In genomic region chr8:126592381-126592770, GRCm38 (mm10) we compare ENCODE assay signal across 8 mouse cellular contexts. TPM values are rescaled to one million over a fixed set of nuclear protein-coding genes. Genes with fewer than 3 reads are reported as not detected.
DNase-seq lines count a peak whose midpoint lies in the region; ATAC-seq and TF ChIP-seq lines count a peak whose summit lies in the region.

No protein-coding gene starts in this region.

- H3K9me3 ChIP-seq in heart, embryonic 13.5 days: no peaks in the 10 kb centered on the region
- no peaks in the 10 kb centered on the region for H3K9me3 ChIP-seq in neural tube, embryonic 15.5 days (replicated peaks)

- peaks cover 37% of the 10 kb centered on the region for H3K36me3 ChIP-seq in heart, embryonic 13.5 days
- peaks cover 3% of the 10 kb centered on the region; the same call in 1 of the 2 replicates for H3K36me3 ChIP-seq in neural tube, embryonic 15.5 days

- peaks cover 43% of the 10 kb centered on the region for H3K4me1 ChIP-seq in heart, embryonic 13.5 days
- H3K4me1 ChIP-seq in neural tube, embryonic 15.5 days: peaks cover 64% of the 10 kb centered on the region

- DNase-seq in left cerebral cortex, adult 2 months (ENCODE audit: extremely low spot score in 1 of 2, low spot score in 2 of 2): peak in 1 of 2 experiments; percentile 39
- no peak for DNase-seq in left cerebral cortex, adult 11 months (ENCODE audit: low spot score)
- DNase-seq in MN1 (ENCODE audit: low spot score) (peak; percentile 50), liver (peak; percentile 54)
- DNase-seq in cerebellum, postnatal 14 days: peak; percentile 67 to 73

- H3K27ac ChIP-seq in left cerebral cortex, adult 2 months: peak overlapping the region; percentile 88
- H3K27ac ChIP-seq in heart, embryonic 13.5 days (replicated peaks): peak overlapping the region; percentile 100
- H3K27ac ChIP-seq in neural tube, embryonic 15.5 days (replicated peaks): peak overlapping the region; percentile 99

- peak overlapping the region; percentile 100 for H3K9ac ChIP-seq in heart, embryonic 13.5 days
- peak overlapping the region; percentile 99 for H3K9ac ChIP-seq in neural tube, embryonic 15.5 days (replicated peaks)

- WGBS in heart, embryonic 13.5 days: under 1% methylated on average over 37 of the region's 45 CpGs
- under 1% methylated on average over 40 of the region's 45 CpGs for WGBS in neural tube, embryonic 15.5 days

- intact Hi-C loops in left cerebral cortex, adult 2 months (cut with DNase I): loop anchor here (5.0 kb wide), 1 partner anchor 75 kb away; no protein-coding TSS in a partner anchor

- no peaks in the 10 kb centered on the region for H3K27me3 ChIP-seq in heart, embryonic 13.5 days (replicated peaks)
- H3K27me3 ChIP-seq in neural tube, embryonic 15.5 days (replicated peaks): no peaks in the 10 kb centered on the region

- peak overlapping the region; percentile 99 for H3K4me2 ChIP-seq in heart, embryonic 13.5 days
- H3K4me2 ChIP-seq in neural tube, embryonic 15.5 days: peak overlapping the region; percentile 98

- ATAC-seq in heart, embryonic 13.5 days (ENCODE audit: extremely low read depth, insufficient number of reproducible peaks, low FRiP score, low TSS enrichment): no peak
- ATAC-seq in neural tube, embryonic 15.5 days (ENCODE audit: low FRiP score): no peak
- no peak for ATAC-seq in megakaryocyte progenitor cell, adult 5-6 weeks (replicated peaks; ENCODE audit: poor library complexity)

- no peak for TF ChIP-seq CTCF in left cerebral cortex, adult 2 months (IDR thresholded peaks at IDR 0.05)

- H3K4me3 ChIP-seq in left cerebral cortex, adult 2 months: peak overlapping the region; percentile 73
- peak overlapping the region; percentile 79 for H3K4me3 ChIP-seq in heart, embryonic 13.5 days
- H3K4me3 ChIP-seq in neural tube, embryonic 15.5 days (replicated peaks): peak overlapping the region; percentile 94

RNA-seq across cellular contexts. Expression of gene Irf2bp2, which starts 1.4 kb away (rescaled TPM):
- 10 to 100 TPM; 63.9 to 78.4 TPM for total RNA-seq in left cerebral cortex, adult 2 months (2021)
- 6.5 and 7.5 TPM in 2 replicates for polyA plus RNA-seq in heart, embryonic 13.5 days (2015; fragmentation: Nextera tagmentation; extraction: Ambion mirVana)
- 9.8 and 10.4 TPM in 2 replicates for polyA plus RNA-seq in neural tube, embryonic 15.5 days (2015; fragmentation: Nextera tagmentation; extraction: Ambion mirVana)
- 109 and 114 TPM in 2 replicates for total RNA-seq in megakaryocyte progenitor cell, adult 5-6 weeks (2015)
- total RNA-seq in megakaryocyte progenitor cell, adult 5-6 weeks (2017): 95.7 and 110 TPM in 2 replicates
